Mouse (Mus musculus) CH12.LX (cell line): ENCODE data around the gene Gm5141. TPM values are rescaled to one million over a fixed set of nuclear protein-coding genes. Genes with fewer than 3 reads are reported as not detected.
"Not testable (repeated sequence)": the region's sequence is repeated elsewhere in the genome, so short reads cannot be mapped to it uniquely, and the experiment has no call there.

Experiments
- DNase-seq: peaks from one replicate; pipeline ENCODE4 v3.0.0-alpha.2; 2013; ENCODE audit errors: extremely low read depth
- H3K27ac ChIP-seq: 2 replicates; pipeline ENCODE4 v1.5.1; 2012; ENCODE audit warnings: low read depth, mild to moderate bottlenecking, control low read depth, moderate library complexity; ENCODE audit not compliant: insufficient read depth
- H3K27me3 ChIP-seq: replicated peaks from 2 replicates; pipeline ENCODE3; 2012; ENCODE audit warnings: inconsistent platforms
- H3K36me3 ChIP-seq, 2 experiments: replicated peaks in 1 of 2; 2 replicates each; pipeline versions ENCODE3 to v1.6.1; 2012; ENCODE audit warnings: inconsistent platforms in 1 of 2, low read length in 1 of 2, mild to moderate bottlenecking in 1 of 2, mixed read lengths in 1 of 2, moderate library complexity in 1 of 2; ENCODE audit not compliant: control insufficient read depth in 1 of 2, insufficient read depth in 1 of 2
- H3K4me1 ChIP-seq, 2 experiments: 2 replicates each; pipeline ENCODE4 v1.6.1; 2012; ENCODE audit warnings: inconsistent platforms in 1 of 2, moderate library complexity in 1 of 2; ENCODE audit not compliant: insufficient read depth in 2 of 2, control insufficient read depth in 1 of 2
- H3K4me2 ChIP-seq: 2 replicates; pipeline ENCODE4 v1.6.1; 2012; ENCODE audit warnings: low read depth, mild to moderate bottlenecking, control low read depth; ENCODE audit not compliant: poor library complexity, insufficient read depth, severe bottlenecking
- H3K4me3 ChIP-seq, 3 experiments: fragments of 150-350 bp in 1 of 3; sonication (generic) in 1 of 3; replicated peaks in 1 of 3; 2 replicates each; pipeline versions ENCODE3 to v1.5.1; 2011 to 2012; ENCODE audit warnings: low read depth in 2 of 3, low read length in 2 of 3, mild to moderate bottlenecking in 2 of 3, moderate library complexity in 2 of 3, control low read depth in 1 of 3, improper control_type of control experiment in 1 of 3, inconsistent platforms in 1 of 3, mixed read lengths in 1 of 3; ENCODE audit not compliant: poor library complexity in 1 of 3
- H3K79me2 ChIP-seq: replicated peaks from 2 replicates; pipeline ENCODE4 v1.6.1; 2012; ENCODE audit warnings: mild to moderate bottlenecking, moderate library complexity; ENCODE audit not compliant: control insufficient read depth, poor library complexity, insufficient read depth, severe bottlenecking; ENCODE audit errors: extremely low read depth
- H3K9ac ChIP-seq: 2 replicates; pipeline ENCODE4 v1.6.1; 2012; ENCODE audit warnings: low read depth, mild to moderate bottlenecking, control low read depth, moderate library complexity; ENCODE audit not compliant: insufficient read depth
- H3K9me3 ChIP-seq: replicated peaks from 2 replicates; pipeline ENCODE3; 2012; ENCODE audit warnings: low read length, inconsistent platforms, mixed read lengths
- BHLHE40 ChIP-seq: IDR thresholded peaks from 2 replicates; pipeline ENCODE4 v1.6.1; 2011; ENCODE audit warnings: mild to moderate bottlenecking, low read depth, low read length, improper control_type of control experiment
- CTCF ChIP-seq, 2 experiments: IDR thresholded peaks in 1 of 2; conservative IDR thresholded peaks in 1 of 2; 2 replicates each; pipeline ENCODE4 v1.5.1; 2011 to 2012; ENCODE audit warnings: low read depth in 2 of 2, low read length in 2 of 2, improper control_type of control experiment in 1 of 2, inconsistent platforms in 1 of 2, mild to moderate bottlenecking in 1 of 2, moderate library complexity in 1 of 2
- ELF1 ChIP-seq: IDR thresholded peaks from 2 replicates; pipeline ENCODE4 v1.6.1; 2014; ENCODE audit warnings: low read depth, mild to moderate bottlenecking, inconsistent platforms, low read length, improper control_type of control experiment
- GABPA ChIP-seq: IDR thresholded peaks from 2 replicates; pipeline ENCODE4 v1.6.1; 2012; ENCODE audit warnings: low read depth, low read length, improper control_type of control experiment, inconsistent platforms; ENCODE audit not compliant: insufficient replicate concordance
- IRF4 ChIP-seq: IDR thresholded peaks from 2 replicates; pipeline ENCODE4 v1.6.1; 2014; ENCODE audit warnings: low read depth, mild to moderate bottlenecking, inconsistent platforms, low read length, improper control_type of control experiment
- JUN ChIP-seq: IDR thresholded peaks from 2 replicates; pipeline ENCODE4 v1.6.1; 2011; ENCODE audit warnings: low read depth, mild to moderate bottlenecking, low read length, improper control_type of control experiment, moderate library complexity; ENCODE audit not compliant: insufficient read depth
- KAT2A ChIP-seq: IDR thresholded peaks from 2 replicates; pipeline ENCODE4 v1.6.1; 2012; ENCODE audit warnings: low read length, improper control_type of control experiment, inconsistent platforms; ENCODE audit not compliant: insufficient replicate concordance
- MAFK ChIP-seq: IDR thresholded peaks from 2 replicates; pipeline ENCODE4 v1.6.1; 2011; ENCODE audit warnings: low read length, improper control_type of control experiment; ENCODE audit not compliant: insufficient replicate concordance
- MAX ChIP-seq: IDR thresholded peaks from 2 replicates; pipeline ENCODE4 v1.6.1; 2011; ENCODE audit warnings: low read length, improper control_type of control experiment
- MXI1 ChIP-seq: IDR thresholded peaks from 2 replicates; pipeline ENCODE4 v1.6.1; 2011; ENCODE audit warnings: mild to moderate bottlenecking, low read depth, low read length, improper control_type of control experiment
- MYC ChIP-seq: IDR thresholded peaks from 2 replicates; pipeline ENCODE4 v1.6.1; 2011; ENCODE audit warnings: low read depth, mild to moderate bottlenecking, improper control_type of control experiment, low read length
- NELFE ChIP-seq: IDR thresholded peaks from 2 replicates; pipeline ENCODE4 v1.6.1; 2011; ENCODE audit warnings: low read depth, low read length, improper control_type of control experiment
- PAX5 ChIP-seq: IDR thresholded peaks from 2 replicates; pipeline ENCODE4 v1.6.1; 2012; ENCODE audit warnings: low read length, inconsistent platforms, mixed read lengths
- POLR2AphosphoS2 ChIP-seq: IDR thresholded peaks from 2 replicates; pipeline ENCODE4 v1.6.1; 2011; ENCODE audit warnings: low read depth, low read length, improper control_type of control experiment
- RAD21 ChIP-seq: IDR thresholded peaks from 2 replicates; pipeline ENCODE4 v1.6.1; 2011; ENCODE audit warnings: low read depth, mild to moderate bottlenecking, low read length, improper control_type of control experiment, moderate library complexity
- RCOR1 ChIP-seq: conservative IDR thresholded peaks from 2 replicates; pipeline ENCODE4 v1.6.1; 2012; ENCODE audit warnings: low read depth, mild to moderate bottlenecking, inconsistent platforms, low read length, improper control_type of control experiment
- TBP ChIP-seq: conservative IDR thresholded peaks from 2 replicates; pipeline ENCODE4 v1.6.1; 2011; ENCODE audit warnings: low read depth, low read length, improper control_type of control experiment
- TCF12 ChIP-seq: IDR thresholded peaks from 2 replicates; pipeline ENCODE4 v1.6.1; 2014; ENCODE audit warnings: low read depth, mild to moderate bottlenecking, inconsistent platforms, low read length, improper control_type of control experiment
- USF1 ChIP-seq: IDR thresholded peaks from 2 replicates; pipeline ENCODE4 v1.6.1; 2014; ENCODE audit warnings: low read depth, mild to moderate bottlenecking, inconsistent platforms, low read length, improper control_type of control experiment
- USF2 ChIP-seq: conservative IDR thresholded peaks from 2 replicates; pipeline ENCODE4 v1.6.1; 2011; ENCODE audit warnings: low read depth, low read length, improper control_type of control experiment
- ZKSCAN1 ChIP-seq: IDR thresholded peaks from 2 replicates; pipeline ENCODE4 v1.6.1; 2012; ENCODE audit warnings: low read depth, inconsistent platforms, low read length, improper control_type of control experiment, borderline replicate concordance
- ZMIZ1 ChIP-seq: IDR thresholded peaks from 2 replicates; pipeline ENCODE4 v1.6.1; 2012; ENCODE audit warnings: low read depth, mild to moderate bottlenecking, inconsistent platforms, low read length, improper control_type of control experiment
- ZNF384 ChIP-seq: IDR thresholded peaks from 2 replicates; pipeline ENCODE4 v1.6.1; 2012; ENCODE audit warnings: low read depth, low read length, improper control_type of control experiment, inconsistent platforms
- dilution Hi-C: fragments of 300-500 bp; cut with MboI; formaldehyde crosslinking; loops from 2 replicates; pipeline ENCODE4 v1.14.3; 2020; ENCODE audit warnings: low sequenced_read_pairs; ENCODE audit not compliant: extremely low pct_unique_long_range_greater_than_20kb, extremely low pct_ligation_motif_present
- in situ Hi-C: fragments of 300-500 bp; cut with MboI; formaldehyde crosslinking; loops from 3 replicates; pipeline ENCODE4 v1.14.3; 2019; ENCODE audit warnings: low sequenced_read_pairs, low pct_ligation_motif_present, low pct_unique_long_range_greater_than_20kb, mixed read lengths
- polyA plus RNA-seq: library from polyadenylated mRNA; unstranded; fragments of >175 nt; gene quantifications from 2 replicates; pipeline ENCODE4 v1.2.1, GENCODE M21; 2012; ENCODE audit warnings: low read depth; ENCODE audit not compliant: insufficient read length
- total RNA-seq, 2 experiments: library from RNA; depleted of rRNA; stranded (reverse); fragments of 300-350 nt in 1 of 2; fragments of >200 nt in 1 of 2; gene quantifications; 2 replicates each; pipeline ENCODE4 v1.2.3; 2012 to 2014

Gm5141 gene
- total and polyA plus RNA-seq, 3 experiments = 2.3 to 5.7 (median 2.5) TPM

GRCm38 (mm10) chr13:62832239-62832638 is 46.6 kb upstream of the Gm5141 start:
- TF ChIP-seq MXI1 (no peak), JUN (no peak), RAD21 (no peak), CTCF (conservative IDR thresholded peaks at IDR 0.05 in 1 of 2, IDR thresholded peaks at IDR 0.05 in 1 of 2; ENCODE audit: low read depth in 2 of 2, low read length in 2 of 2) (no peak), GABPA (no peak), POLR2AphosphoS2 (no peak), KAT2A (no peak), ZNF384 (no peak), MAFK (no peak), ZKSCAN1 (no peak), RCOR1 (no peak), USF2 (no peak), PAX5 (no peak)
- H3K27ac ChIP-seq = no peak overlapping the region
- in situ Hi-C loops = no loop called here
- no peaks in the 10 kb centered on the region for H3K4me1 ChIP-seq
- H3K27me3 ChIP-seq = no peaks in the 10 kb centered on the region
- dilution Hi-C loops = no loop called here
- H3K9me3 ChIP-seq = no peaks in the 10 kb centered on the region
- H3K79me2 ChIP-seq = no peaks in the 10 kb centered on the region
- H3K4me2 ChIP-seq = no peak overlapping the region
- no peaks in the 10 kb centered on the region for H3K36me3 ChIP-seq
- DNase-seq = no peak
- H3K4me3 ChIP-seq = no peak overlapping the region
- no peak overlapping the region for H3K9ac ChIP-seq

- H3K27ac ChIP-seq, H3K27me3 ChIP-seq, H3K9me3 ChIP-seq, H3K4me1 ChIP-seq, H3K79me2 ChIP-seq, H3K4me2 ChIP-seq, H3K36me3 ChIP-seq, dilution Hi-C loops, in situ Hi-C loops, H3K4me3 ChIP-seq, DNase-seq, H3K9ac ChIP-seq: not testable (repeated sequence)
Observed at GRCm38 (mm10) chr13:62815705-62816104, 30.1 kb upstream of the Gm5141 start.

GRCm38 (mm10) chr13:62812713-62813112 is 27.1 kb upstream of the Gm5141 start:
- H3K4me1 ChIP-seq = no peaks in the 10 kb centered on the region
- no peaks in the 10 kb centered on the region for H3K79me2 ChIP-seq
- H3K27ac ChIP-seq = no peak overlapping the region
- H3K4me2 ChIP-seq = no peak overlapping the region
- H3K4me3 ChIP-seq = no peak overlapping the region
- H3K27me3 ChIP-seq = no peaks in the 10 kb centered on the region
- in situ Hi-C loops (no loop called here), dilution Hi-C loops (no loop called here)
- H3K9me3 ChIP-seq = no peaks in the 10 kb centered on the region
- H3K9ac ChIP-seq = no peak overlapping the region
- no peak for DNase-seq
- TF ChIP-seq ELF1 (no peak), TBP (no peak), GABPA (no peak), ZKSCAN1 (no peak), RAD21 (no peak), NELFE (no peak), MAFK (no peak), MYC (no peak), ZMIZ1 (no peak), POLR2AphosphoS2 (no peak), BHLHE40 (no peak), USF1 (no peak), MAX (no peak), JUN (no peak), IRF4 (no peak), TCF12 (no peak)
- no peaks in the 10 kb centered on the region for H3K36me3 ChIP-seq
